Mouse (Mus musculus) embryonic facial prominence, embryonic 13.5 days (tissue): ENCODE data around the gene Nipa1. TPM values are rescaled to one million over a fixed set of nuclear protein-coding genes. Genes with fewer than 3 reads are reported as not detected.
"Not testable (repeated sequence)": the region's sequence is repeated elsewhere in the genome, so short reads cannot be mapped to it uniquely, and the experiment has no call there.

Experiments used
- ATAC-seq: fragments of 200-750 bp; cut with Nextera tagmentation; 2 replicates; pipeline ENCODE4 v1.8.0; 2017; ENCODE audit warnings: low read depth; ENCODE audit not compliant: insufficient number of reproducible peaks, insufficient read depth, low FRiP score, low TSS enrichment
- H3K27ac ChIP-seq: fragments of 300-500 bp; sonication (generic); 2 replicates; pipeline ENCODE4 v1.5.1; 2015; ENCODE audit warnings: moderate library complexity, mild to moderate bottlenecking, inconsistent platforms
- H3K27me3 ChIP-seq: fragments of 300-500 bp; sonication (generic); 2 replicates; pipeline ENCODE4 v1.6.1; 2015; ENCODE audit warnings: mild to moderate bottlenecking, inconsistent platforms
- H3K36me3 ChIP-seq: fragments of 300-500 bp; sonication (generic); 2 replicates; pipeline ENCODE4 v1.6.1; 2015; ENCODE audit warnings: mild to moderate bottlenecking, inconsistent platforms
- H3K4me1 ChIP-seq: fragments of 300-500 bp; sonication (generic); 2 replicates; pipeline ENCODE4 v1.6.1; 2015; ENCODE audit warnings: inconsistent platforms
- H3K4me2 ChIP-seq: fragments of 300-500 bp; sonication (generic); 2 replicates; pipeline ENCODE4 v1.6.1; 2015; ENCODE audit warnings: moderate library complexity, mild to moderate bottlenecking, inconsistent platforms
- H3K4me3 ChIP-seq: fragments of 300-500 bp; sonication (generic); 2 replicates; pipeline ENCODE4 v1.5.1; 2015; ENCODE audit warnings: mild to moderate bottlenecking, inconsistent platforms
- H3K9ac ChIP-seq: fragments of 300-500 bp; sonication (generic); 2 replicates; pipeline ENCODE4 v1.6.1; 2015; ENCODE audit warnings: mild to moderate bottlenecking, inconsistent platforms
- H3K9me3 ChIP-seq: fragments of 300-500 bp; sonication (generic); 2 replicates; pipeline ENCODE4 v1.6.1; 2016; ENCODE audit warnings: inconsistent platforms
- WGBS: fragments of 180-500 bp; shearing (Covaris S2); methylation state at CpG from one replicate; pipeline ENCODE4 v1.1.7; 2015; ENCODE audit warnings: mixed read lengths; 5-methylcytosine and 5-hydroxymethylcytosine counted together
- polyA plus RNA-seq: library from polyadenylated mRNA; unstranded; fragments of >200 nt; fragmentation: Nextera tagmentation; extraction: Ambion mirVana; gene quantifications from 2 replicates; pipeline ENCODE4 v1.2.1, GENCODE M21; 2015

The Nipa1 gene
- polyA plus RNA-seq, 1 experiment from 2014 or later, result 9.8 TPM

- Histone ChIP-seq H3K9ac (no peak overlapping the region), H3K36me3 (no peaks in the 10 kb centered on the region), H3K4me2 (no peak overlapping the region), H3K4me1 (peaks cover 5% of the 10 kb centered on the region), H3K9me3 (no peaks in the 10 kb centered on the region), H3K27me3 (no peaks in the 10 kb centered on the region), H3K27ac (no peak overlapping the region), H3K4me3 (no peak overlapping the region)
- ATAC-seq, result no peak
- WGBS, result 90% methylated on average over 3 of the region's 3 CpGs
Measured at GRCm38 (mm10) chr7:56023586-56023985, 3.8 kb upstream of the Nipa1 start.

GRCm38 (mm10) chr7:56018972-56019929 is 503 bp downstream of the Nipa1 start:
- peak overlapping the region; percentile 74 for H3K27ac ChIP-seq
- peak; percentile 89 for ATAC-seq

GRCm38 (mm10) chr7:56018446-56018971 is 1.2 kb downstream of the Nipa1 start:
- ATAC-seq, result 0 out of 2 replicates have a peak, but pooled peaks have one; percentile 10
- H3K9ac ChIP-seq, result peak overlapping the region; percentile 85
- H3K36me3 ChIP-seq, result 0 out of 2 replicates have a peak, but pooled peaks cover 7% of the 10 kb centered on the region
- H3K27ac ChIP-seq, result peak overlapping the region; percentile 74
- H3K4me3 ChIP-seq, result peak overlapping the region; percentile 75
- H3K4me2 ChIP-seq, result peak overlapping the region; percentile 80
- peaks cover 12% of the 10 kb centered on the region for H3K4me1 ChIP-seq
- 33% methylated on average over 7 of the region's 7 CpGs for WGBS
- no peaks in the 10 kb centered on the region for H3K9me3 ChIP-seq
- H3K27me3 ChIP-seq, result no peaks in the 10 kb centered on the region

More at GRCm38 (mm10) chr7:56018972-56019929, 503 bp downstream of the Nipa1 start:
- H3K9ac ChIP-seq, result peak overlapping the region; percentile 85
- under 1% methylated on average over 67 of the region's 71 CpGs for WGBS
- peak overlapping the region; percentile 75 for H3K4me3 ChIP-seq
- peaks cover 12% of the 10 kb centered on the region for H3K4me1 ChIP-seq
- no peaks in the 10 kb centered on the region for H3K27me3 ChIP-seq
- H3K9me3 ChIP-seq, result no peaks in the 10 kb centered on the region
- H3K36me3 ChIP-seq, result 0 out of 2 replicates have a peak, but pooled peaks cover 7% of the 10 kb centered on the region
- peak overlapping the region; percentile 80 for H3K4me2 ChIP-seq

- no peak for ATAC-seq
- no peak overlapping the region for H3K9ac ChIP-seq
- no peaks in the 10 kb centered on the region for H3K9me3 ChIP-seq
- no peaks in the 10 kb centered on the region for H3K27me3 ChIP-seq
- H3K4me2 ChIP-seq, result peak overlapping the region; percentile 80; the same call in 1 of the 2 replicates
- H3K4me3 ChIP-seq, result no peak overlapping the region
- H3K27ac ChIP-seq, result no peak overlapping the region
- 60% methylated on average over 3 of the region's 3 CpGs for WGBS
- H3K4me1 ChIP-seq, result peaks cover 12% of the 10 kb centered on the region
- H3K36me3 ChIP-seq, result 0 out of 2 replicates have a peak, but pooled peaks cover 7% of the 10 kb centered on the region
Measured at GRCm38 (mm10) chr7:56017761-56018160, 2.0 kb downstream of the Nipa1 start.

- Histone ChIP-seq H3K4me3 (no peak overlapping the region), H3K27ac (no peak overlapping the region), H3K9ac (no peak overlapping the region), H3K4me1 (peaks cover 12% of the 10 kb centered on the region), H3K9me3 (no peaks in the 10 kb centered on the region), H3K27me3 (no peaks in the 10 kb centered on the region), H3K36me3 (0 out of 2 replicates have a peak, but pooled peaks cover 7% of the 10 kb centered on the region), H3K4me2 (no peak overlapping the region)
- ATAC-seq, result no peak
- WGBS, result 91% methylated on average over 7 of the region's 7 CpGs
Measured at GRCm38 (mm10) chr7:56015837-56016236, 3.9 kb downstream of the Nipa1 start.

GRCm38 (mm10) chr7:56015172-56015571 is 4.6 kb downstream of the Nipa1 start:
- ATAC-seq, result no peak
- Histone ChIP-seq H3K36me3 (0 out of 2 replicates have a peak, but pooled peaks cover 7% of the 10 kb centered on the region), H3K27me3 (no peaks in the 10 kb centered on the region), H3K27ac (no peak overlapping the region), H3K4me1 (peaks cover 12% of the 10 kb centered on the region), H3K4me2 (no peak overlapping the region), H3K9me3 (no peaks in the 10 kb centered on the region), H3K4me3 (no peak overlapping the region), H3K9ac (no peak overlapping the region)
- 84% methylated on average over 6 of the region's 6 CpGs for WGBS

GRCm38 (mm10) chr7:56014002-56014702 is 5.6 kb downstream of the Nipa1 start:
- H3K9me3 ChIP-seq, H3K27me3 ChIP-seq, H3K4me3 ChIP-seq, H3K27ac ChIP-seq, ATAC-seq, H3K9ac ChIP-seq, H3K4me2 ChIP-seq, H3K36me3 ChIP-seq: not testable (repeated sequence)
- WGBS, result 87% methylated on average over 9 of the region's 18 CpGs
- peaks cover 12% of the 10 kb centered on the region for H3K4me1 ChIP-seq

- WGBS, result 97% methylated on average over 14 of the region's 14 CpGs
- H3K27ac ChIP-seq, result no peak overlapping the region
- no peak for ATAC-seq
- H3K4me1 ChIP-seq, result peaks cover 6% of the 10 kb centered on the region
- 0 out of 2 replicates have a peak, but pooled peaks cover 7% of the 10 kb centered on the region for H3K36me3 ChIP-seq
- H3K4me2 ChIP-seq, result no peak overlapping the region
- no peak overlapping the region for H3K9ac ChIP-seq
- no peaks in the 10 kb centered on the region for H3K27me3 ChIP-seq
- H3K4me3 ChIP-seq, result no peak overlapping the region
- H3K9me3 ChIP-seq, result no peaks in the 10 kb centered on the region
Measured at GRCm38 (mm10) chr7:56013261-56014001, 6.3 kb downstream of the Nipa1 start.

- Histone ChIP-seq H3K9ac (no peak overlapping the region), H3K27ac (no peak overlapping the region), H3K9me3 (no peaks in the 10 kb centered on the region), H3K4me2 (no peak overlapping the region), H3K4me1 (no peaks in the 10 kb centered on the region), H3K27me3 (no peaks in the 10 kb centered on the region), H3K4me3 (no peak overlapping the region), H3K36me3 (0 out of 2 replicates have a peak, but pooled peaks cover 7% of the 10 kb centered on the region)
- no peak for ATAC-seq
Measured at GRCm38 (mm10) chr7:56011018-56011333, 8.8 kb downstream of the Nipa1 start.

- H3K9ac ChIP-seq, result no peak overlapping the region
- no peaks in the 10 kb centered on the region for H3K4me1 ChIP-seq
- H3K4me2 ChIP-seq, result no peak overlapping the region
- WGBS, result 80% methylated on average over 4 of the region's 4 CpGs
- H3K9me3 ChIP-seq, result no peaks in the 10 kb centered on the region
- H3K4me3 ChIP-seq, result no peak overlapping the region
- ATAC-seq, result no peak
- 0 out of 2 replicates have a peak, but pooled peaks cover 6% of the 10 kb centered on the region for H3K36me3 ChIP-seq
- no peaks in the 10 kb centered on the region for H3K27me3 ChIP-seq
- no peak overlapping the region for H3K27ac ChIP-seq
Measured at GRCm38 (mm10) chr7:56010318-56011017, 9.3 kb downstream of the Nipa1 start.
